9 mouse cellular contexts compared by ENCODE assay signal in genomic region chr5:64878526-64878925, GRCm38 (mm10). TPM values are rescaled to one million over a fixed set of nuclear protein-coding genes. Genes with fewer than 3 reads are reported as not detected.
DNase-seq lines count a peak whose midpoint lies in the region; ATAC-seq and TF ChIP-seq lines count a peak whose summit lies in the region.
"Had no signal": no experiment of that assay in that cellular context is flagged by ENCODE, and none has a peak within 500 bp of the region (broad histone marks: within the 10 kb centered on the region; RNA-seq: fewer than 3 reads in every experiment).

No protein-coding gene starts in this region.

- DNase-seq in heart, postnatal 25 days (ENCODE audit: low spot score) = no peak
- no peak for DNase-seq in lung, postnatal 0 days (ENCODE audit: low spot score)
- no peak for DNase-seq in lung, postnatal 36 days

- WGBS in heart, embryonic 13.5 days = 59% methylated on average over 2 of the region's 2 CpGs
- WGBS in lung, postnatal 0 days = 63% methylated on average over 2 of the region's 2 CpGs
- WGBS in hindbrain, embryonic 13.5 days = 69% methylated on average over 2 of the region's 2 CpGs
- WGBS in neural tube, embryonic 15.5 days = 77% methylated on average over 2 of the region's 2 CpGs

- no peak for TF ChIP-seq CTCF in lung, postnatal 0 days (IDR thresholded peaks at IDR 0.05)

- no peak overlapping the region for H3K4me2 ChIP-seq in heart, embryonic 13.5 days
- no peak overlapping the region for H3K4me2 ChIP-seq in lung, postnatal 0 days (replicated peaks; ENCODE audit: low read depth, low read length)
- no peak overlapping the region for H3K4me2 ChIP-seq in hindbrain, embryonic 13.5 days
- H3K4me2 ChIP-seq in neural tube, embryonic 15.5 days = no peak overlapping the region

- peak overlapping the region; percentile 80 for H3K27ac ChIP-seq in heart, embryonic 13.5 days (replicated peaks)
- H3K27ac ChIP-seq in lung, postnatal 0 days (ENCODE audit: low read length) = no peak overlapping the region
- H3K27ac ChIP-seq in hindbrain, embryonic 13.5 days = 0 out of 2 replicates have a peak overlapping the region, but pooled peaks have one; percentile 14
- peak overlapping the region; percentile 56 for H3K27ac ChIP-seq in neural tube, embryonic 15.5 days (replicated peaks)

- intact Hi-C loops in heart, postnatal 25 days (cut with DNase I) = no loop called here

- no peaks in the 10 kb centered on the region for H3K27me3 ChIP-seq in heart, embryonic 13.5 days (replicated peaks)
- H3K27me3 ChIP-seq in lung, postnatal 0 days (replicated peaks; ENCODE audit: insufficient read depth, low read length) = no peaks in the 10 kb centered on the region
- H3K27me3 ChIP-seq in hindbrain, embryonic 13.5 days = no peaks in the 10 kb centered on the region
- no peaks in the 10 kb centered on the region for H3K27me3 ChIP-seq in neural tube, embryonic 15.5 days (replicated peaks)

- H3K36me3 ChIP-seq in heart, embryonic 13.5 days = no peaks in the 10 kb centered on the region
- no peaks in the 10 kb centered on the region for H3K36me3 ChIP-seq in lung, postnatal 0 days (ENCODE audit: insufficient read depth, low read length)
- no peaks in the 10 kb centered on the region for H3K36me3 ChIP-seq in hindbrain, embryonic 13.5 days
- no peaks in the 10 kb centered on the region for H3K36me3 ChIP-seq in neural tube, embryonic 15.5 days

- peaks cover 41% of the 10 kb centered on the region for H3K4me1 ChIP-seq in heart, embryonic 13.5 days
- no peaks in the 10 kb centered on the region for H3K4me1 ChIP-seq in lung, postnatal 0 days (ENCODE audit: insufficient read depth, low read depth, low read length)
- H3K4me1 ChIP-seq in hindbrain, embryonic 13.5 days (replicated peaks) = peaks cover 21% of the 10 kb centered on the region
- peaks cover 25% of the 10 kb centered on the region for H3K4me1 ChIP-seq in neural tube, embryonic 15.5 days

- no peak overlapping the region for H3K9ac ChIP-seq in heart, embryonic 13.5 days
- H3K9ac ChIP-seq in lung, postnatal 0 days (replicated peaks; ENCODE audit: low read depth) = no peak overlapping the region
- H3K9ac ChIP-seq in hindbrain, embryonic 13.5 days = no peak overlapping the region
- no peak overlapping the region for H3K9ac ChIP-seq in neural tube, embryonic 15.5 days (replicated peaks)

- peaks cover 4% of the 10 kb centered on the region for H3K9me3 ChIP-seq in heart, embryonic 13.5 days
- no peaks in the 10 kb centered on the region for H3K9me3 ChIP-seq in lung, postnatal 0 days (ENCODE audit: low read length)
- no peaks in the 10 kb centered on the region for H3K9me3 ChIP-seq in hindbrain, embryonic 13.5 days
- H3K9me3 ChIP-seq in neural tube, embryonic 15.5 days (replicated peaks) = no peaks in the 10 kb centered on the region

- TF ChIP-seq EP300 in lung, postnatal 0 days (IDR thresholded peaks at IDR 0.05) = no peak

- ATAC-seq in heart, embryonic 13.5 days (ENCODE audit: extremely low read depth, insufficient number of reproducible peaks, low FRiP score, low TSS enrichment) = no peak
- 0 out of 2 replicates have a peak, but pooled peaks have one; percentile 8 for ATAC-seq in lung, postnatal 0 days
- ATAC-seq in hindbrain, embryonic 13.5 days (ENCODE audit: low FRiP score) = 0 out of 2 replicates have a peak, but pooled peaks have one; percentile 29
- no peak for ATAC-seq in neural tube, embryonic 15.5 days (ENCODE audit: low FRiP score)
- ATAC-seq in megakaryocyte progenitor cell, adult 5-6 weeks (replicated peaks; ENCODE audit: poor library complexity) = no peak
- ATAC-seq in erythroid progenitor cell, adult 5-6 weeks (replicated peaks; ENCODE audit: low FRiP score, poor library complexity, severe bottlenecking) = no peak
- ATAC-seq: CD4-positive, CD25-positive, alpha-beta regulatory T cell, adult 4 months had no signal

- no peak overlapping the region for H3K4me3 ChIP-seq in heart, embryonic 13.5 days
- H3K4me3 ChIP-seq in lung, postnatal 0 days (ENCODE audit: low read depth, low read length) = no peak overlapping the region
- no peak overlapping the region for H3K4me3 ChIP-seq in hindbrain, embryonic 13.5 days
- H3K4me3 ChIP-seq in neural tube, embryonic 15.5 days (replicated peaks) = no peak overlapping the region

RNA-seq across cellular contexts. Expression of gene Tlr1, which starts 54.8 kb away (rescaled TPM):
- polyA plus RNA-seq in heart, embryonic 13.5 days (2015; fragmentation: Nextera tagmentation; extraction: Ambion mirVana) = 0.47 and 0.59 TPM in 2 replicates
- total RNA-seq in heart, postnatal 25 days (2021) = under 1 TPM; 0.73 to 0.78 TPM
- 0.58 and 0.64 TPM in 2 replicates for polyA plus RNA-seq in lung, postnatal 0 days (2015; fragmentation: Nextera tagmentation; extraction: Ambion mirVana)
- polyA plus RNA-seq in hindbrain, embryonic 13.5 days (2015; fragmentation: Nextera tagmentation; extraction: Ambion mirVana) = 0.36 and 0.39 TPM in 2 replicates
- 0.52 and 1.00 TPM in 2 replicates for polyA plus RNA-seq in neural tube, embryonic 15.5 days (2015; fragmentation: Nextera tagmentation; extraction: Ambion mirVana)
- 7.3 and 7.5 TPM in 2 replicates for total RNA-seq in megakaryocyte progenitor cell, adult 5-6 weeks (2015)
- 2.6 and 3.8 TPM in 2 replicates for total RNA-seq in megakaryocyte progenitor cell, adult 5-6 weeks (2017)
- 2.9 and 6.5 TPM in 2 replicates for total RNA-seq in erythroid progenitor cell, adult 5-6 weeks (2015; ENCODE audit: low replicate concordance)
- 0.64 and 2.4 TPM in 2 replicates for total RNA-seq in erythroid progenitor cell, adult 5-6 weeks (2017; ENCODE audit: low replicate concordance)

Comparison
In these comparisons a context has a peak if more than half of its experiments do, and no peak if none do; other contexts are left out.
1. ATAC-seq: peak in lung, postnatal 0 days (single experiment) and hindbrain, embryonic 13.5 days (single experiment); none in heart, embryonic 13.5 days (single experiment), neural tube, embryonic 15.5 days (single experiment), megakaryocyte progenitor cell, adult 5-6 weeks (single experiment) and erythroid progenitor cell, adult 5-6 weeks (single experiment).